Mouse (Mus musculus): ENCODE results near the gene Tcf25. TPM values are rescaled to one million over a fixed set of nuclear protein-coding genes. Genes with fewer than 3 reads are reported as not detected.

Tcf25 gene
- polyA plus RNA-seq, 1 experiment from 2014 or later = 63.6 TPM

DNA sequence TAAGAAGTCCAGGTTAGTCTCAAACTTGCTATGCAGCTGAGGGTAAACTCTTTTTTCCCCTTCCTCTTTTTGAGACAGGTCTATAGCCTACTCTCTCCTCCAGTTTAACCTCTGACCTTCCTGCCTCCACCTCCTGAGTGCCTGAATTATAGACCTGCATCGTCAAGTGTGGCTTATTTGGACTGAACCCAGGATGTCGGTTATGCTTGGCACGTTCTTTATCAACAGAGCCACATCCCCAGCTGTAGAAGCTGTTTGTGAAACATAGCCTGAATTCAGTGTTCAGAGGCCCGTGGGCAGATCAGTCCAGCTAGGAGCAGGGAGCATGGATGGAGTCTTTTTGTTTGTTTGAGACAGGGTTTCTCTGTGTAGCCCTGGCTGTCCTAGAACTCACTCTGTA is 78.6 kb downstream of the Tcf25 start:
- Histone ChIP-seq H3K4me3 (replicated peaks) (no peak overlapping the region), H3K4me2 (no peak overlapping the region), H3K36me3 (peaks cover 44% of the 10 kb centered on the region), H3K27me3 (no peaks in the 10 kb centered on the region), H3K27ac (no peak overlapping the region), H3K9ac (no peak overlapping the region), H3K4me1 (replicated peaks) (peaks cover 21% of the 10 kb centered on the region), H3K9me3 (replicated peaks) (no peaks in the 10 kb centered on the region)
- ATAC-seq (ENCODE audit: low read depth) (no peak), DNase-seq (no peak)
- WGBS (ENCODE audit: insufficient replicate concordance) = 22% methylated on average over 4 of the region's 4 CpGs

DNA sequence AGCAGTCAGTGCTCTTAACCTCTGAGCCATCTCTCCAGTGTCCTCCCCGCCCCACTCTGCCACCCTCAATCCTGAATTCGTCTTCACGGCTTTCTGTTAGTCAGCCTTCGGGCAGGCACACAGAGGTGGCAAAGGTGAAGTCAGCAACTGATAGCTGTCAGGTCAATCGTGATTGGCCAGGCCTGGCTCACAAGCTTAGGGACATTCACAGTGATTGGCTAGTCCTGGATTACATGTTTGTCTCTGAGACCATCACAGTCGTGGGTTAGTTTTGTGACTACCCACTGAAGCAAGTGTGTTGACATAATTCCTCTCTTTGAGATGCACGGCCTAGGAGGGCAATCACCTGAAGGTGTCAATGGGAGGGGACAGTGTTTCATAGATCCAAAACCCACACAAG is 79.7 kb downstream of the Tcf25 start:
- H3K4me2 ChIP-seq = no peak overlapping the region
- 62% methylated on average over 7 of the region's 7 CpGs for WGBS (ENCODE audit: insufficient replicate concordance)
- peaks cover 21% of the 10 kb centered on the region for H3K4me1 ChIP-seq (replicated peaks)
- DNase-seq = no peak
- H3K9ac ChIP-seq = no peak overlapping the region
- H3K9me3 ChIP-seq (replicated peaks) = no peaks in the 10 kb centered on the region
- peaks cover 53% of the 10 kb centered on the region for H3K36me3 ChIP-seq
- ATAC-seq (ENCODE audit: low read depth) = no peak
- no peaks in the 10 kb centered on the region for H3K27me3 ChIP-seq
- no peak overlapping the region for H3K27ac ChIP-seq
- H3K4me3 ChIP-seq (replicated peaks) = no peak overlapping the region

Other genes with a start within 250 kb of the Tcf25 start
- 1.0 and 1.3 TPM in 2 replicates for gene Sult5a1, start 215.4 kb upstream of the Tcf25 start, polyA plus RNA-seq (2015; fragmentation: Nextera tagmentation; extraction: Ambion mirVana)
- gene Dpep1, start 187.5 kb upstream of the Tcf25 start, polyA plus RNA-seq (2015; fragmentation: Nextera tagmentation; extraction: Ambion mirVana) = 0.14 and 0.24 TPM in 2 replicates
- 74.6 and 77.5 TPM in 2 replicates for gene Chmp1a, start 161.0 kb upstream of the Tcf25 start, polyA plus RNA-seq (2015; fragmentation: Nextera tagmentation; extraction: Ambion mirVana)
- gene Spata33, start 160.9 kb upstream of the Tcf25 start, polyA plus RNA-seq (2015; fragmentation: Nextera tagmentation; extraction: Ambion mirVana) = 0.37 and 0.43 TPM in 2 replicates
- gene Cdk10, start 148.9 kb upstream of the Tcf25 start, polyA plus RNA-seq (2015; fragmentation: Nextera tagmentation; extraction: Ambion mirVana) = 11.8 and 12.0 TPM in 2 replicates
- gene Spata2l, start 137.5 kb upstream of the Tcf25 start, polyA plus RNA-seq (2015; fragmentation: Nextera tagmentation; extraction: Ambion mirVana) = 1.2 TPM in 2 replicates
- 6.3 and 7.1 TPM in 2 replicates for gene Zfp276, start 119.6 kb upstream of the Tcf25 start, polyA plus RNA-seq (2015; fragmentation: Nextera tagmentation; extraction: Ambion mirVana)
- gene Vps9d1, start 119.4 kb upstream of the Tcf25 start, polyA plus RNA-seq (2015; fragmentation: Nextera tagmentation; extraction: Ambion mirVana) = 4.0 and 4.4 TPM in 2 replicates
- 18.3 and 21.3 TPM in 2 replicates for gene Fanca, start 55.2 kb upstream of the Tcf25 start, polyA plus RNA-seq (2015; fragmentation: Nextera tagmentation; extraction: Ambion mirVana)
- 3.1 and 3.4 TPM in 2 replicates for gene Spire2, start 41.0 kb upstream of the Tcf25 start, polyA plus RNA-seq (2015; fragmentation: Nextera tagmentation; extraction: Ambion mirVana)
- not detected in 2 replicates for gene Mc1r, start 33.4 kb downstream of the Tcf25 start, polyA plus RNA-seq (2015; fragmentation: Nextera tagmentation; extraction: Ambion mirVana)
- gene Tubb3, start 37.7 kb downstream of the Tcf25 start, polyA plus RNA-seq (2015; fragmentation: Nextera tagmentation; extraction: Ambion mirVana) = 1.4 and 1.9 TPM in 2 replicates
- gene Def8, start 49.8 kb downstream of the Tcf25 start, polyA plus RNA-seq (2015; fragmentation: Nextera tagmentation; extraction: Ambion mirVana) = 13.0 and 14.8 TPM in 2 replicates
- gene Afg3l1, start 104.2 kb downstream of the Tcf25 start, polyA plus RNA-seq (2015; fragmentation: Nextera tagmentation; extraction: Ambion mirVana) = 34.6 and 35.3 TPM in 2 replicates
- 0.29 and 0.32 TPM in 2 replicates for gene Dbndd1, start 141.7 kb downstream of the Tcf25 start, polyA plus RNA-seq (2015; fragmentation: Nextera tagmentation; extraction: Ambion mirVana)
- gene Gas8, start 145.1 kb downstream of the Tcf25 start, polyA plus RNA-seq (2015; fragmentation: Nextera tagmentation; extraction: Ambion mirVana) = 4.2 and 4.8 TPM in 2 replicates